ENCODE assay signal across 17 mouse cellular contexts in genomic region chr11:101084246-101084645, GRCm38 (mm10). TPM values are rescaled to one million over a fixed set of nuclear protein-coding genes. Genes with fewer than 3 reads are reported as not detected.
A peak's percentile ranks its signal among the peaks of the same experiment; 100 is the strongest.
DNase-seq lines count a peak whose midpoint lies in the region; ATAC-seq lines count a peak whose summit lies in the region.
"Had no signal": no experiment of that assay in that cellular context is flagged by ENCODE, and none has a peak within 500 bp of the region (broad histone marks: within the 10 kb centered on the region; RNA-seq: fewer than 3 reads in every experiment).

No protein-coding gene starts in this region.

- H3K9ac ChIP-seq in heart, embryonic 13.5 days, result 0 out of 2 replicates have a peak overlapping the region, but pooled peaks have one; percentile 97
- no peak overlapping the region for H3K9ac ChIP-seq in liver, embryonic 11.5 days (ENCODE audit: low read depth, low read length)
- peak overlapping the region; percentile 26 for H3K9ac ChIP-seq in liver, embryonic 13.5 days
- H3K9ac ChIP-seq: hindbrain, embryonic 15.5 days; liver, embryonic 15.5 days had no signal

- H3K9me3 ChIP-seq in heart, embryonic 13.5 days, result no peaks in the 10 kb centered on the region
- no peaks in the 10 kb centered on the region for H3K9me3 ChIP-seq in liver, embryonic 11.5 days (ENCODE audit: control insufficient read depth, low read length)
- H3K9me3 ChIP-seq in liver, embryonic 13.5 days (replicated peaks), result no peaks in the 10 kb centered on the region
- H3K9me3 ChIP-seq: heart, embryonic 15.5 days; hindbrain, embryonic 15.5 days; liver, embryonic 15.5 days had no signal

- DNase-seq in cerebellum, adult 11-12 months, result peak; percentile 61
- no peak for DNase-seq in heart, postnatal 36 days
- DNase-seq in liver, embryonic 11.5 days (ENCODE audit: low spot score), result no peak
- no peak for DNase-seq in liver
- no peak for DNase-seq in liver, embryonic 13.5 days
- DNase-seq in thymus, postnatal 14 days, result no peak
- DNase-seq: adrenal gland, adult 2 months; kidney, adult 18-20 months; kidney, postnatal 36 days; lung, postnatal 14 days; thymus, postnatal 4 days had no signal

- peaks cover 55% of the 10 kb centered on the region for H3K4me1 ChIP-seq in heart, embryonic 13.5 days
- peaks cover 42% of the 10 kb centered on the region for H3K4me1 ChIP-seq in liver, embryonic 11.5 days (replicated peaks; ENCODE audit: control insufficient read depth, insufficient read depth, low read length)
- H3K4me1 ChIP-seq in liver, embryonic 13.5 days (replicated peaks), result peaks cover 79% of the 10 kb centered on the region

- 80% methylated on average over 14 of the region's 14 CpGs for WGBS in heart, embryonic 13.5 days
- WGBS in liver, embryonic 11.5 days, result 89% methylated on average over 14 of the region's 14 CpGs
- 80% methylated on average over 14 of the region's 14 CpGs for WGBS in liver, embryonic 13.5 days (ENCODE audit: insufficient replicate concordance)

- ATAC-seq in cerebellum, adult (ENCODE audit: insufficient number of reproducible peaks, low FRiP score, low TSS enrichment), result no peak
- ATAC-seq in heart, embryonic 13.5 days (ENCODE audit: extremely low read depth, insufficient number of reproducible peaks, low FRiP score, low TSS enrichment), result no peak
- no peak for ATAC-seq in liver, embryonic 11.5 days (replicated peaks; ENCODE audit: low FRiP score)
- ATAC-seq in liver, embryonic 13.5 days (ENCODE audit: low read depth), result no peak
- ATAC-seq: forebrain, embryonic 16.5 days had no signal

- no peak overlapping the region for H3K4me2 ChIP-seq in heart, embryonic 13.5 days
- peak overlapping the region; percentile 74; the same call in 1 of the 2 replicates for H3K4me2 ChIP-seq in liver, embryonic 11.5 days
- H3K4me2 ChIP-seq in liver, embryonic 13.5 days, result no peak overlapping the region

- H3K36me3 ChIP-seq in heart, embryonic 13.5 days, result peaks cover 26% of the 10 kb centered on the region
- peaks cover 9% of the 10 kb centered on the region for H3K36me3 ChIP-seq in liver, embryonic 11.5 days (ENCODE audit: control insufficient read depth, insufficient read depth, low read length)
- H3K36me3 ChIP-seq in liver, embryonic 13.5 days, result peaks cover 27% of the 10 kb centered on the region

- no peak overlapping the region for H3K27ac ChIP-seq in heart, embryonic 13.5 days (replicated peaks)
- no peak overlapping the region for H3K27ac ChIP-seq in liver, embryonic 11.5 days (ENCODE audit: low read depth, low read length)
- no peak overlapping the region; the same call in 1 of the 2 replicates for H3K27ac ChIP-seq in liver, embryonic 13.5 days
- H3K27ac ChIP-seq: heart, embryonic 15.5 days; hindbrain, embryonic 15.5 days had no signal

- no peak overlapping the region for H3K4me3 ChIP-seq in heart, embryonic 13.5 days
- H3K4me3 ChIP-seq in liver, embryonic 11.5 days (ENCODE audit: low read depth, low read length), result peak overlapping the region; percentile 64; the same call in 1 of the 2 replicates
- H3K4me3 ChIP-seq in liver, embryonic 13.5 days (replicated peaks), result no peak overlapping the region

- intact Hi-C loops in heart, postnatal 36 days (cut with DNase I), result no loop called here

- peaks cover 23% of the 10 kb centered on the region for H3K27me3 ChIP-seq in heart, embryonic 13.5 days (replicated peaks)
- peaks cover 19% of the 10 kb centered on the region for H3K27me3 ChIP-seq in liver, embryonic 11.5 days (replicated peaks; ENCODE audit: control insufficient read depth, insufficient read depth, low read length)
- peaks cover 27% of the 10 kb centered on the region for H3K27me3 ChIP-seq in liver, embryonic 13.5 days

RNA-seq across cellular contexts. Expression of gene Coasy, which starts 1.9 kb away (rescaled TPM):
- polyA plus RNA-seq in heart, embryonic 13.5 days (2015; fragmentation: Nextera tagmentation; extraction: Ambion mirVana), result 26.8 and 28.4 TPM in 2 replicates
- total RNA-seq in heart, postnatal 36 days (2021), result 10 to 100 TPM; 17.2 to 18.8 TPM
- 43.3 and 45.8 TPM in 2 replicates for polyA plus RNA-seq in liver, embryonic 11.5 days (2014; fragmentation: Nextera tagmentation; extraction: Ambion mirVana)
- polyA plus RNA-seq in liver, embryonic 13.5 days (2015; fragmentation: Nextera tagmentation; extraction: Ambion mirVana), result 23.0 and 23.2 TPM in 2 replicates

RNA-seq across cellular contexts. Expression of gene Mlx, which starts 2.8 kb away (rescaled TPM):
- 36.3 and 41.6 TPM in 2 replicates for polyA plus RNA-seq in heart, embryonic 13.5 days (2015; fragmentation: Nextera tagmentation; extraction: Ambion mirVana)
- 10 to 100 TPM; 18.8 to 23.1 TPM for total RNA-seq in heart, postnatal 36 days (2021)
- polyA plus RNA-seq in liver, embryonic 11.5 days (2014; fragmentation: Nextera tagmentation; extraction: Ambion mirVana), result 45.3 and 45.6 TPM in 2 replicates
- 32.5 and 34.4 TPM in 2 replicates for polyA plus RNA-seq in liver, embryonic 13.5 days (2015; fragmentation: Nextera tagmentation; extraction: Ambion mirVana)

RNA-seq across cellular contexts. Expression of gene Hsd17b1, which starts 6.0 kb away (rescaled TPM):
- 0.14 and 0.17 TPM in 2 replicates for polyA plus RNA-seq in heart, embryonic 13.5 days (2015; fragmentation: Nextera tagmentation; extraction: Ambion mirVana)
- total RNA-seq in heart, postnatal 36 days (2021), result under 1 TPM; 0.46 to 0.58 TPM
- 0.12 and 0.27 TPM in 2 replicates for polyA plus RNA-seq in liver, embryonic 11.5 days (2014; fragmentation: Nextera tagmentation; extraction: Ambion mirVana)
- 0.14 and 0.24 TPM in 2 replicates for polyA plus RNA-seq in liver, embryonic 13.5 days (2015; fragmentation: Nextera tagmentation; extraction: Ambion mirVana)
- polyA plus RNA-seq: heart, embryonic 15.5 days had no signal

RNA-seq across cellular contexts. Expression of gene Psmc3ip, which starts 11.0 kb away (rescaled TPM):
- 21.4 and 26.6 TPM in 2 replicates for polyA plus RNA-seq in heart, embryonic 13.5 days (2015; fragmentation: Nextera tagmentation; extraction: Ambion mirVana)
- 1 to 10 TPM; 1.9 to 4.1 TPM for total RNA-seq in heart, postnatal 36 days (2021)
- 40.7 and 42.8 TPM in 2 replicates for polyA plus RNA-seq in liver, embryonic 11.5 days (2014; fragmentation: Nextera tagmentation; extraction: Ambion mirVana)
- polyA plus RNA-seq in liver, embryonic 13.5 days (2015; fragmentation: Nextera tagmentation; extraction: Ambion mirVana), result 26.4 and 27.1 TPM in 2 replicates

RNA-seq across cellular contexts. Expression of gene Naglu, which starts 14.4 kb away (rescaled TPM):
- 13.5 and 13.7 TPM in 2 replicates for polyA plus RNA-seq in heart, embryonic 13.5 days (2015; fragmentation: Nextera tagmentation; extraction: Ambion mirVana)
- 10 to 100 TPM in 1 of 2 experiments, 1 to 10 TPM in 1; 9.1 to 10.1 TPM for total RNA-seq in heart, postnatal 36 days (2021)
- 7.7 and 8.0 TPM in 2 replicates for polyA plus RNA-seq in liver, embryonic 11.5 days (2014; fragmentation: Nextera tagmentation; extraction: Ambion mirVana)
- polyA plus RNA-seq in liver, embryonic 13.5 days (2015; fragmentation: Nextera tagmentation; extraction: Ambion mirVana), result 6.0 TPM in 2 replicates
